Mouse (Mus musculus) natural killer cell, adult 2 months (primary cell): ENCODE measurements at regions not wholly inside any gene's neighbourhood (a gene's known extent, or its start where the extent isn't known, plus 50 kb on each side); places are given as distances from the start of the nearest gene placed in this dataset.

Experiments used
- DNase-seq, 2 experiments: peaks; one replicate each; pipeline ENCODE4 v3.0.0; 2022; ENCODE audit warnings: low spot score in 2 of 2

DNA sequence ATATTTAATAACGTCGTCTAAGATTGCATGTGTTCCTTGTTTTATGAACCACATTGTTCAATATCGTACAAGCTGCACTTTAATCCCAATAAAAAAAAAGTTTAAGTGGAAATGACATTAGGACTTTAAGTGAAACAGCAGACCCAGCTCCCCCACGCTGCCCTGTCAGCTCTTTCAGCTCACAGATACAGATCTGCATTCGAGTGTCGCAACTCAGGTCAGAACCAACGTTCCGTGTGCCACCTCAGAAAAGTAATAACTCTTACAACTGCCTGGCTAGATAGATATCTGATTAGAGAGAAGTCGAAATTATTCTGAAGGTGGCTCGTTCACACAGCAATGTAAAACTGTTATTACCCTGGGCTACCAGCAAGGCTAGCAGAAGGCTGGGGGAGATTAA, 364.0 kb upstream of the Dach1 start:
- DNase-seq = no peak

DNA sequence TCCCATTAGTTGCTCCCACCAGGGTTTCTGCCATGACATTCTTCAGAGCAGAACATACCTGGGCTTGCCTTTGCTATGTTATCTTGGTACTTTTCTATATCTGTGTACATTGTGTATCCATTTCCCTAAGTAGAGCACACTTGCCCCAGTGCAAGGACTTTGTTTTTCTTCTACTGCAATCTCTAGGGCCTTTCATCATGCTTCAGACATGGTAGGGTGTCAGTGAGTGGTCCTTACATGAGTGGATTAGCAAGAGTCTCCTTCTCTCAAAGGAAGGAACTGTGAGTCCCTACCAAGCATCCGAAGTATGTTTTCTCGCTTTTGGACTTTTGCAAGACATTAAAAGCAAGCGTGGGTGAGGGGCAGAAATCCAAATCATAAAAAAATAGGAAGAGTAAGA, 351.4 kb upstream of the Dach1 start:
- DNase-seq = no peak

DNA sequence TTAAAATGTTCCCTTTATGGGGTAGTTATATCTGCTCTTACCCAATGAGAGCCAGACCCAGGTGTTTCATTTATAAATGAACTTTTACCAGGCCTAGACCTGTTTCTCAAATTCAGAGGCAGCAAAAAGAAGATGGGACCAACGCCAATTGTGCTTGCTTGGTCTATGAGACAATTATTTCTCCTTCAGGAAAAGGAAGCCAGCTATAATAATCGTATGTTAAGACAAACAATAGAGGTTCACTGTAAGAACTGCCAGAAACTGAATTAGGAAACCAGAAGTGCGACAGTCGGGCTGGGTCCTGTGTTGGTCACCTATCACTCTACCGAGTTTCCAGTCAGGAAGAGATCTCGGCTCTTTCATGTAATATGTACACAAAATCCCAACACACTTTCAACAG, 335.8 kb upstream of the Dach1 start:
- DNase-seq = no peak

DNA sequence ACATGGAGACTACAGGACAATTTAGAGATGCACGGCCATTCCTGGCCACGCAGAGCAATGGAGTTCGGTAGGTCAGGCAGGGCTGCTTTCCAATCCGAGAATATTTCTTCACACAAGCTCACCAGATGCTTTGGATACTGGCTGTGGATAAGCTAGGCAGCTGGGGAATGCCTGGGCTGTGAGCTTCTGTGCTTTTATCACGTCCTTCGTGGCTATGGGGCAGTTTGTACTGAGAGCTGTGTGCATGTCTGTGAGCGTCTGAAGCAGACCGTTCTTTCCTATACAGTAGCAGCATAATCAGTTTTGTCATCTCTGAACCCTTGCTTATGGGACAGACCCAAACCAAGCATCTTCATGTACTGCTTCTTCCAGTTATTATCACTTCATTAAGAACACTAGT, 307.9 kb upstream of the Dach1 start:
- DNase-seq = no peak

DNA sequence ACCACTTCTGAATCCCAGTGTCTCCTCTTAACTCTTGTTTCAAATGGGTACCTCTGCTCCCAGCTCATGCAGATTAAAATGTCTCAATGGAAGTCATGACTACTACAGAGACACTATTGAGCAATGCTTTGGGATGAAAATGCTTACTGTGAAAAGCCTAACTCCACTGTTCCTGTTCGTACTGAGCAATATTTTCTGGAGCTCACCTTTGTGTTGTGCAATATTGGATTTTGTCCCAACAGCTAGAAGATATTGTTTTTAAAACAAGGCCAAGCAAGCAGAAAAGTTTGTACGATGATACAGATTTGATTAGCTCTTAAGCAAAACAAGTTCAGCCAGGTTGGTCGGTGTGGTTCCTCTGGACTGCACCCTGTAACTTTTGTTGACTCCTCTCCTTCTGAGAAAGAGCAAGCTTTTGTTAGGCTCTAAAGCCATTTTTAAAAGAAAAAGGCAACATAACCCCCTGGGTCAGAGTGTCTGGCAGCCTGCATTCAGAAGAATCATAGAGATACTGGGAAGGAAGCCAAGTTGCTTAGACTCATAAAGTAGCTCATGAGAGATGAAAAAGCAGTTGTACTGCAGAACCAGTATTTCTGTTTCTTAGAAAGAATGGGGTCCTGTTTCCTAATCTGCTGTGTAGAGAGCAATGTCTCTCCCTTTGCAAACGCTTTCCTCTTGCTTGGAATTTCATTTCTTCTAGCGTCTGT, 302.4 kb upstream of the Dach1 start:
- DNase-seq = no peak

DNA sequence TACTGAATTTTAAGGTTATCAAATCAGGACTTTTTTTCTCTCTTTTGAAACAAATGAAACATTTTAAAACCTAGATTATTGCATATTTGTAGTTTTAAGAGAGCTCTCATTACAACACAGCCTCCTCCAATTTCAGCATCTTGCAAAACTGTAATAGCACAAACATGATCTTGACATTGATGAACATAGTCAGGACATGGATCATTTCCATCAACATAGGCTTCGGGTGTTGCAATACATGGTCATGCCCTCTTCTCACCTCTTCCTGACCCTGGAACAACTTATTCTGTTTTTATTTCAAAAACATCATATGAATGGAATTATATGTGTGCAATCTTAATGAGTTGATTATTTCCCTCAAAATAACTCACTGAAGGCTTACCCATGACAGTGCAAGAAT, 284.9 kb upstream of the Dach1 start:
- no peak for DNase-seq

DNA sequence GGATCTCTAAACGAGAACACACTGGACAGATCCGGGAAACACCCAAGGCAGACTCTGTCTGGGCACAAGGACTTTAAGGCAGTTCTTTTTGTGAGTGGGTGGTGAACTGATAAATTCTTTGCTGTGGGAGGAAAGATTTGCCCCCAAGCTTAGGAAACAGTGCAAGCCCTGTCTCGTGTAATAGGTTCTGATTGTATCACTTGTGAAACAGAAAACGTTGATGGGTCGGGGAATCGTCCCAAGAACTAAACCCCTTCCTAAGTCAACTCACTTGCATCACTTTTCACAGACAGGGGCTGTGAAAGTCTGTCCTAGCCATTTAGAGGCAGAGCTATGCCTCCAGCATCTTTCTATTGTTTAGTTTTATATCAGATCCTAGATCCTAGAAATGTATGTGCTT, 282.6 kb upstream of the Dach1 start:
- DNase-seq = no peak

DNA sequence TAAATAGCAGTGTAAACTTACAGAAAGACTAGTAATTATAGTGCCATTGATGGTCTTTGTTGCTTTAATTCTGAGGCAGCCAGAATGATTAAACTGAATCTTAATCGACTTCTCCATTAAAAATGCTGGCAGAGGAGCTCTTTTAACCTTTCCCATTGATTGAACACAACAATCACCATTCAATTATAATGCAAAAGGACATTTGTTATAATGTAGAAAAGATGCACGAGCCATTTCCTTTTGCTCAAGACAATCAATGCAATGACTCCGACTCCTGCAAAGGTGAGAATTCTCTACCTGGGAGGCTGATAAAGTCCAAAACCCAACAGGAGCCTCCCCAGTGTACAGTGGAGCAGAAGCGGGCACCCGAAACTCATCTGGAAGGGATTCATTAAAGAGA, 280.0 kb upstream of the Dach1 start:
- DNase-seq = no peak

DNA sequence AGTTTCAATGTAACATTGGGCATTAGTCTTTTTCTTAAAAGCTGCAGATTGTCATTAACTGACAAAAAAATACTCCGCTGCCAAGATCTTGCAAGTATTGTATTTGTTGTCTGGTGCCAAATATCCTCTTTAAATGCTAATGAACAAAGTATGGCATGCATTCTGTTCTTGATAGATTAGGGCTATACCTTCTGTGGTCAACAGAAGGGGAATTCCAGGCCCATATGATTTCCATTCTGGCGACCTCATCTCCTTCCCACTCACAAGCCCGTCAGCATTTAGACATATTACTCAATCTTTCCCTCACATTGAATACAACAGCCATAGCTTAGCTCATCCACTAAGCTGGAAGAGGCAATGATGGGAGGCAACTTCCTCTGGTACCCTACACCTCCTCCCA, 272.8 kb upstream of the Dach1 start:
- DNase-seq = no peak

DNA sequence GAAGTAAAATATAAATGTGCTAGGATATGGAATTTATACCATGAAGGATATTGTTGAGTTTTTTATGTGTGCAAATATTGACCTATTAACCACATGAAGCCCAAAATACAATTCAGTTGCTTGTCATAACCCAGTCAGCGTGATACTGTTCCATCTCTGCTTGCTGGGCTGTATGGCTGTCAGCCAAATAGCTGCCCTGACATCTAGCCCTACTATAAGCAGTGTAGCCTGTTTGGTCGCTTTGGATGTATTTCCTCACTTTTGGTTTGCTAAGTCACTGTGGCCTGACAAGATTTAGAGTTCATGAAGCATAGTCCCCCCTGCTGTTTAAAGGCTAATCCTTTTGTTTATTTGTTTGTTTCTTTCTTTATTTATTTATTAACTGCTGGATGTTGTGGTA, 272.4 kb upstream of the Dach1 start:
- DNase-seq = no peak

DNA sequence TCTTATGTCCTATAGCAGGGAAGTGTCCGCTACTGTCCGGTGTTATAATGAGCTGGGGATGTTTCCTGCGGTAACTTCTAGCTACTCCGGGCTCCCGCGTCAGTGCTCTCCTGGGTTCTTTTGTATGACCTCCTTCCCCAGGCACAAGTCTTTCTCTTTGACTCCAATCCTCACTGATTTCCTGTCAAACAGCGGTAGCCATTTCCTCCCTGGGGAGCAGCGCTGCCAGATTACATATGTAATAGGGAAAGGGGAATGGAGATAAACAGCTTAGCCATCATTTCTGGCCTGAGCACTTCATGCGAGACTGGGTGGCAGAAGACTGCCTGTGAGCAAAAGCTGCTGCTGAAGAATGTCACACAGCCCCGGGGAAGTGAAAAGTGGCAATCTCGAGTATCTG, 262.4 kb upstream of the Dach1 start:
- DNase-seq = no peak

DNA sequence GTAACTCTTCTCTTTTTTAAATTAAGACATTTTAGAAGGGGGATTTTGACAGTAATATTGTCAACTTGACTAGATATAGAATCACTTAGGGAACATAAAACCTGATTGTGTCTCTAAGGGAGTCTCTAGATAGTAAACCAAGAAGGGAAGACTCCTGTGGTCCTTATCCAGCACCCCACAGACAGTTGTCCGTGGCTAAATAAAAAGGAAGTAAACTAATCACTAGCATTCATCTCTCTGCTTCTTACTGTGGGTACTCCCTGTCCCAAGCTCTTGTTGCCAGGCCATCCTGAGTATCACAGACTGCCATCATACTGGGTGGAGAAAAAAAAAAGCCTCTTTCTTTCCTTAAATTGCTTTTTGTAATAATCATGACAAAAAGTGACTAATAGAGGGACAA, 248.2 kb upstream of the Dach1 start:
- DNase-seq = no peak

DNA sequence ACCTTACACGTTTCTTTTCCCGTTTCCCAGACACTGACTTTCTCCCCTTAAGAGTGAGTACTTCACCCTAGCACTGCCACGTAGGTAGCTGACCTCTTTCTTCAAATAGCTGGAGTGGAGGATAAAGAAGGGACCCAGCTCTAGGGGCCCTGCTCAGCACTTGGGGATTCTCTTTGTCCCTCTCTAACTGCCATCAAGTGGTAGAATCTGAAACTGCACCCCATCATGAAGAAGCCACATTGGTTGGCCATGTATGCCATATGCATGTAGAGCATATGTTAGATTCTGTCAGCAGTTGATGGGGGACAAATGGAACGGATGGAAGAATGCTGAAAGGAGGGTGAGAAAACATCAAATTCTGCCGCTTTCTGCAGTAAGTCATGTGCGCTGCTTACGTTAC, 244.6 kb upstream of the Dach1 start:
- DNase-seq = no peak

DNA sequence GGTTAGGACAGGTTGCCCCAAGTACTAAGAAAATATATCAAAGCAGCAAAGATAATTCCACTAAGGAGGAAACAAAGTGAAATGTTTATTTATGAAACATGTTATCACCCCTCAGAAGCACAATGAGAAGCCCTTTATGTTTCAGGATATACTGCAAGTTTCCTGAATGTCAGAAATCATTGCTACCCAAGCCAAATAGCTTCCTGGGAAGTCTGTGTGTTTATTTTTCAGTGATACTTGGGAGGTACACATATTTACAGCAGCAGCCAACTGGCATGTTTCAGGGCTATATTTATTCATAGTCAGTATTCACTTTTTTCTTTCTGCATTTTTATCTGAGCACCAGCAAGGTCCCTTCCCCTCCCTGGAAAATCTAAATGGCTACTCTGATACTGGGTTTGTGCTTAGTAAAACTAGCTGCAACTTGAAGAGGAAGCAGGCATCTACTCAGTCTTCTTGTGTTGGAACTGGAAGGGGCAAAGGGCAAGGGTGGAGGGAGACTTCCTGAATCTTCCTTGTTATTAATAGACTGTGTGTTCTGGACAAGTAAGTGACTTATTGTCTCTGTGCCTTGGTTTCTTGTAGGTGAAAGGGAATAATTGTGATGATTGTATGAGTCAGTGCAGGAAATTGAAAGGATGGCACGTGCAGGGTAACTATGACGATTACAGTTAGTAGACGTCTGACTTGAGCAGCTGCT, 236.5 kb upstream of the Dach1 start:
- no peak for DNase-seq

DNA sequence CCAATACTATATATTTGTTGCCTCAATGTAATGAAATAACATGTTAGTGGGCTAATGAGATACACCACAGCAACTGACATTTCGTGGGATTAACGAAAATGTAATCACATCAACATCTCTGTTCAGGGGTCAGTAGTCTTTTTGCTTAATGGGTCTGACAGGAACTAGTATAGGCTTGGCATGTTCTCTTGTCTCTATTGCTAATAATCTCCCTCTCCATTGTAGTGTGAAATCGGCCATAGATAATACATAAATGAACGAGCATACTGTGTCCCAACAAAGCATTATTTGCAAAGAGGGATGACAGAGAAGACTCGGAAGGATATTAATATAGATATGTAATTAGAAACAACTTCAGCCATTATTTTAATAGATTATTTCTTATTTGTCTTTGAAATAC, 234.5 kb upstream of the Dach1 start:
- DNase-seq = no peak

DNA sequence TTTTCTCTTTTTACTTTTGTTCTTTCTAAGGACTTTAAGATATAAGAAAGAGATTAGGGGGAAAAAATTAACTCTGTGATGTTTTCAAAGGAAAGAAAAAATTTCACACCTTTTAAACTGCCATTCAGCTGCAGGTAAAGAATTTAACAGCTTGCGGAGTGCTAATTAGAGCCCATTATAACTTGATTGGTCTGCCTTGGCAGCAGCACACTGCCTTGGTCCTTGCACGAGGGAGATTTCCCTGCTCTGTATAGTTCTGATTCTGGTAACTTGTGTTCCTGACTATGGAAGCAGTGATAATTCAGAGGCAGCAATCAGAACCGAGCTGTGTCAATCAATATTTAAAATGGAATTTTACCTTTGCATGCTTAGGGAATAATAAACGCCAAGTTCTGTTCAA, 218.3 kb upstream of the Dach1 start:
- no peak for DNase-seq
